Mouse (Mus musculus) adrenal gland, adult (tissue): Measurements from ENCODE around the gene Ppt2.
A peak's percentile ranks its signal among the peaks of the same experiment; 100 is the strongest.

Experiments
- DNase-seq, 2 experiments: peaks; one replicate each; pipeline ENCODE4 v3.0.0; 2022 to 2023; ENCODE audit warnings: low spot score in 1 of 2; ENCODE audit not compliant: inconsistent age in 2 of 2

The Ppt2 gene

DNA sequence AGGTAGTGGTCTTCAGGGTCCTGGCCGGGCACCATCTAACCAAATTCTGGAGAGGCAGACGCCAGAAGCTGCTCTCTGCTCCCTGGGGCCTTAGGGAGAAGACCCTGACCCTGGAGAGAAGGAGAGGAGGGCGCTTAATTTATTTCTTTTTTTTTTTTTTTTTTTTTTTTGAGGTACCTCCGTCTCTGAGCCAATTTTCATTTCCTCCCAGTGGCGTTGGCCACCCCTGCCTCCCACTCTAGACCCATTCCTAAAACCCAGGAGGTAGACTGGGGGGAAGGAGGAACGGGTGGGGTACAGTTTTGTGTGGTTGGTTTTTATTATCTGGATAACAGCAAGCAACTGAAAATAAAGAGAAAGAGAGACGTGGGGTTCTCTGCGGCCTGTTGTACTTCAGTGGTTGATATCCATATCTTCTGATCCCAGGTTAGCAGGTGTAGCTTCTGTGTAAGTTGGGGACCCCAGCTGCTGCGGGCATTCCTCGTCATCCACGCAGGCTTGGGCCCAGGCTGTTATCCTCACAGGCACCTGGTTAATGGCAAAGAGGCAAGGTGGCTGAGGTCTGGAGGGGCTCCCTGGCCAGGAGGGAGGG, 15.2 kb downstream of the Ppt2 start:
- DNase-seq: no peak

DNA sequence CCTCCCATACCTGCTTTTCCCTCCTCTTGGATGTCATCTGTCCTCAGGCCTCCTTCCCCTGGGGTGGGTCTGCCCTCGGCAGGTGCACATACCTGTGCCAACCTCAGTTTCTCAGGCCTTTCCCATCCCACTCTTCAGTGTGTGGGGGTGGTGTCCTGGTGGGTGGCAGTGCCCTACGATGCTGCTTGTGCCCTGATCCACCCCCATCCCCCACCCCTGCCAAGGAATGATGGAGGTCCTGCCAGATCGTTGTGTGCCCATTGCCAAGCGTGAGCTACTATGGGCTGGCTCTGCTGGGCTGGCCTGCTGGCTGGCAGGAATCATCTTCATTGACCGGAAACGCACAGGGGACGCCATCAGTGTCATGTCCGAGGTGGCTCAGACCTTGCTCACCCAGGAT, 17.3 kb downstream of the Ppt2 start:
- DNase-seq: no peak

DNA sequence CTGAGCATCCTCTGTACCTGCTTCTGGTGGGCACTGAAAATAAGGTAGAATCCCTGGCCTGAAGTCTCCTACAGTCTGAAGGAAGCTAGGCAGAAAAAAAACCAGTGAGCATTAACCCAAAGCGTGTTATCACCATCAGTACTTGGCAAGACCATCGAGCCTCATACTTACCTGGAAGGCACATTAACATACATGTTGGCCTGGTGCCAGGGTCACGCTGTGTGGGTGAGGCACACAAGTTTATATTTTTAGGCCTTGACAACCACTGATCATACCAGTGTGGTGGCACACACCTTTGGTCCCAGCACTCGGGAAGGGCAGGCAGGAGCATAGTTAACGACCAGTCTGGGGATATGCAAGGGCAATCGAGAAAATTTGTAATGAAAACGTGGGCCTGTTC, 20.3 kb downstream of the Ppt2 start:
- DNase-seq: peak in 1 of 2 experiments; percentile 24

DNA sequence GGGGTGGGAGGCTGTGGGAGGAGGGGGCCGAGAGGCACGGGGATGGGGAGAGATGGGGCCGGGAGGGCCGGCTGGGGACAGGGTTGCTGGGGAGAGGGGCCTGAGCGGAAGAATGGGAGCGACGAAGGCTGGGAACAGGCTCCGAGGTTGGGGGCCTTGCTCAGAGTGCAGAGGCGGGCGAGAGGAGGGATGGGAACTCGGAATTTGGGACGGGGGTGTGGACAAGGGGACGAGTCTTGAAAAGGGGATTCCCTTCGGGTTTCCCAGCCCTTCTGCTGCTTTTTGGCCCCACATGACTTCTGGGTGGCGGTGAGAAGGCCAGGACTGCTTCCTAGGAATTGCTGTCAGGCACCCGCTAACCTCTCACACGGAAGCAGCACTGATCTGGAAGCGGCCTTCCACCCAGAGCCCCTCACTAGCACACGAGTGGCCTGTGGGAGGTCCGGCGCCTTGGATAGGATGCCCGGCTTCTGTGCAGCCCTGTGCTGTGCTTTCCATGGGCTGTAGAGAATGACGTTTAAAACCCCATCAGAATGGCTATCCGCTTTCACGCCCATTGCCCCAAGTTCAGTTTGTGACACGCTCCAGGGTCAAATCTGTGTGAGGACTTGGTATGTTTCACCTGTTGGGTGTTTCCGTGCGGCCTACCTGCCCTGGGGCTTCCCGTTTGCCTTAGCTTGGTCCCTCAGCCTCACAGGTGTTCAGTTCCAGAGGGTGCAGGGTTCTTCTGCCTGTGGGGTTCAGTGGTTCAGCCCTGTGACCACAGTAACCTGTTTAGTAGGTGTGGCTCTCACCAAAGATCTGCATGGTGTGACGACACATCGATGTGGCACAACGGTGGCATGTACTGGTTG, 21.9 kb downstream of the Ppt2 start:
- peak; percentile 52 to 69 for DNase-seq

DNA sequence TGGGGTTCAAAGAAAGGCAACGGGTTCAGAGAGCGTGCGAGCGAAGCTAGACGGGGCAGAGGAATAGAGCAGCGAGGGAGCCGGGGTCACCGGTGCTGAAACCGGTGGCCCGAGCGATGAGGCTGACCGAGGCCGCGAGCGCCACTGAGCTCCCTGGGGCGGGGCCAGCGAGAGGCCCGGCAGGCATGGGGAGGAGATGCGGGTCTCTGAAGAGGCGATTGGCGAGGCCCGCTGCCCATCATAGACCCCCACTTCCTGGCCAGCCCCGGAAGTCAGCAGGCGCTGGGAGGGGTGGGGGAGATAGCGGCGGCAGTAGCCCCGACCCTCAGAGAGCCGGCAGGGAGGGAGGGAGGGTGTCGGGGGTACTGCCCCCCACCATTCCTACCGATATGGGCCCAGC, 22.7 kb downstream of the Ppt2 start:
- DNase-seq: peak; percentile 98 to 99

DNA sequence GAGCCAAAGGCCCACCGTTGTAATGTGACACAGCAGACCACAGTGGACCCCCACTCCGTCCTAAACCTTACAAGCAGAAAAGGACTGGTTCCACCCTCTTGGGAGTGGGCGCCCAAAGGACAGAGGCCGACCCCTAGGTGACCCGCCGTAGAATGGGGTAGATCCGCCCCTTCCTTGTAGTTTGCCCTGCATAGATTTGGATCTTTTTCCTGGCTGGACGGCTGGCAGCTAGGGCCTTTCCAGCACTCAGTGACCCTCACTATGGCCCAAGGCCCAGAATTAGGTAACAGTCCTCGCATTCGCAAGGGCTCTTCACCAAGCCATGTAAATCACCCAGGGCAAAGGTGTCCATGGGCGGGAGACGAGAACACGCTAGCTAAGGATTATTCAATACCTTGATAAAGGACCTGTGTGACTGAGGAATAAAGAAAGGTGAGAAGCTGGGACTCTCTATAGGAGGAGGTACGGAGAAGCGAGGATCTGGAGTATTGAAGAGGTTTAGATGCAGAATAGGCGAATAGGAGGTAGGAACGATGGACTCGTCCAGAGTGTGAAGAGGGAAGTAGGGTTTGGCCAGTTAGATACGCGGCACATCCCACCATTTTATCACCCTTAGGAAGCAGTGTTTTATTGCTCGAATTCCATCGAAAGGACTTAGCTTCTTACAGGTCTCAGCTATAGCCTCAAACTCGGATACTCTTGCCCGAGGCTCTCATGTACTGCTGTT, 23.6 kb downstream of the Ppt2 start:
- DNase-seq: peak; percentile 82 to 94

DNA sequence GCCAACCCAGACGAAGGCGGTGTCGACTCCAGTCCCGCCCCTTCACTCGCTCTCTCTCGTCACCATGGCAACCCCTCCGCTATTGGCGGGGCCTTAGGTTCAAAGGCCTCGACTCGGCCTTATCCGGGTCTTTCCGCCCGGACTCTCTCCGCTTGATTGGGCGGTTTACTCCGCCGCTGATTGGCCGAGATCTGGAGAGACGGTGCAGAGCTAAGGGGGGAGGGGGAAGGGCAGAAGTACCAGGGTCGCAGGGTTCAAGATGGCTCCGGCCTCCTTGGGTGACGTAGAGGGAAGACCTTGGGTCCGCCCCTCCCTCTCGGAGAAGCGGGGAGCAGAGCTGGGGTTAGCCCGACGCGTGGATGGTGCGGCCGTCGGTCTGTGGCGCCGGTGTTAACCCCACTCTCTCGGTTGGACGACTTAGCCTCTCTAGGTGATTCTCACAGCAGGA, 24.2 kb downstream of the Ppt2 start, which contains the start of gene Agpat1:
Gene Agpat1, plus strand, starts transcription at position 202 of the 448 bp plus-strand sequence.
- DNase-seq: peak; percentile 99

DNA sequence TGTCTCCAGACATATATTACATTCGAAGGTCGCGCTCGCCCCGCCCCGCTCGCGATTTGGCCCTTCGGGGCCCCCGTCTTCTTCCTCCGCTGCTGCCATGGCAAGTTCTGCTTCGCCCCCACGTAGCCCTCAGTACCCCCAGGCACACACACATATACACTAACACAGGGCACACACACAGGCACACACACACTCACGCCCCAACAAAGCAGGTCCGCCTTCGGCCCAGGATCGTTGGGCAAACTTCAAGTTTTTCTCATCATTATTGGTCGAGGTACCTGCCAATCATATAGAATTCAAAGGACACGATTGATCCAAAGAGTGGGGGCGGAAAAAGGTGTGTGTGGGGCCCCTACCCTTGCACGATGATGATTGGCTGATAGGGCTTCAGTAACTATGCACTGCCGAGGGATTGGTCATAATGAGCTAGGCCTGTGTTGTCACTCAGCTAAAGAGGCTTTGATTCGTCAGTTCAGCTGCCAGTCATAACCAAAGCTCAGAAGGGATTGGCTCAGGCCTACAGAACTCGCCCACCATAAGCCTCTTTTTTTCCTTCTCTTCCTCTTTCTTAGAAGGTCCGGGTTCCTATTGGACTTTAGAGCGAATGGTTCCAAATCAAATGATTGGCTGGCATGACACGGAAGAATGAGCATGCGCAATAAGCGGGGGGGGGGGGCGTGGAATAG, 24.8 kb downstream of the Ppt2 start, which contains the start of gene Rnf5:
Gene Rnf5, minus strand, starts transcription at position 316 of the 686 bp plus-strand sequence.
- peak; percentile 98 to 99 for DNase-seq

DNA sequence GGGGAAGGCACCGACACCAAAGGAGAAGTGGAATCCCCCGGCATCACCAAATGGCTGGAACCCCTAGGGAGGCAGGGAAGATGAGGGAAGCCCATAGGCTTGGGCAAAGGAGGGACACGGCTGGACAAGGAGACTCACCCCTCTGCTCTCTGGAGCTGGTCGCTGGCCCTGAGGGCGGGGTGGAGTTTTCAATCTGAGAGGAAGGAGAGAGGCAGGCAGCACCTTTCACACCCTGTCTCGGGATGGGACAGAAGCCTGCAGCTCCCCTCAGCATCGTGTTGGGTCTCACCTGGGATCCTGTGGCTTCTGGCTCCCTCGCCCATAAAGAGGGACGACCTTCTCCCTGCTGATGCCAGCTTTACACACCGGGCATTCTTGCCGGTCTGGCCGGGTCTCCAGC, 26.5 kb downstream of the Ppt2 start:
- peak; percentile 30 to 56 for DNase-seq

DNA sequence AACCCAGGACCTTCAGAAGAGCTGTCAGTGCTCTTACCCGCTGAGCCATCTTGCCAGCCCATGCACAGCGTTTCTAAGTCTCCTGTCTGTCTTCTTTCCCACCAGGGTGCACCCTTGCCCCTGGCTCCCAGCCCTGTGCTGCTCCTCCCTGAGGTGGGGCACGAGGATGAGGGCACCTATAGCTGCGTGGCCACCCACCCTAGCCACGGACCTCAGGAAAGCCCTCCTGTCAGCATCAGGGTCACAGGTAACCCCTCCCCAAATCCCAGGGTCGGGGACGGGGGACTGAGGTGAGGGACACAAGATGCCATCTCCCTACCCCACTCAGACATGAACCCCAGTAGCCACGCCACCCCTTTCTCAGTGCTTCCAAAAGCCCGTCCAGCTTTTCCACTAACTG, 28.4 kb downstream of the Ppt2 start:
- peak; percentile 21 to 43 for DNase-seq

DNA sequence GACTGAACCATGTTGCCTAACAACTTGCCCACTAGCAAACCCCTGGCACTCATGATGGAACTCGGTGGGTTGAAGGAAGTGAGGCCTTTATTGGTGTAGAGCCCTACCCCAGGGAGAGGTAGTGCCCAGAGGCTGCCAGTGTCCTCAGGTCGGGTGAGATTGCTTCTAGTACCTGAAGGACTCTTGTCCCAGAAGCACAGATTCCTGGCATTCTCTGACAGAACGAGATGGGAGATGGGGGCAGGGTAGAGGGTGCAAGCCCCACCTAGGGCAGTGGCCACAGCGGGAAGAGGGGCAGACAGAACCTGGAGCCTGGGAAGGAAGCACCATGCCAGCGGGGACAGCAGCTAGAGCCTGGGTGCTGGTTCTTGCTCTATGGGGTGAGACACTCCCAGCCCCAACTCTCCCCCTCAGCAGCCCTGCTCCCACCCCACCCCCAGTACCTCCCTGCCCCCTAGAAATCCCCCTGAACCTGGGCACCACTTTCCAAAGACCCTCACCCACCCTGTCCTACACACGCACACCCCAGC, 30.7 kb downstream of the Ppt2 start, which contains the start of gene Ager:
Gene Ager, plus strand, starts transcription at position 297 of the 530 bp plus-strand sequence.
- DNase-seq: peak in 1 of 2 experiments; percentile 46

DNA sequence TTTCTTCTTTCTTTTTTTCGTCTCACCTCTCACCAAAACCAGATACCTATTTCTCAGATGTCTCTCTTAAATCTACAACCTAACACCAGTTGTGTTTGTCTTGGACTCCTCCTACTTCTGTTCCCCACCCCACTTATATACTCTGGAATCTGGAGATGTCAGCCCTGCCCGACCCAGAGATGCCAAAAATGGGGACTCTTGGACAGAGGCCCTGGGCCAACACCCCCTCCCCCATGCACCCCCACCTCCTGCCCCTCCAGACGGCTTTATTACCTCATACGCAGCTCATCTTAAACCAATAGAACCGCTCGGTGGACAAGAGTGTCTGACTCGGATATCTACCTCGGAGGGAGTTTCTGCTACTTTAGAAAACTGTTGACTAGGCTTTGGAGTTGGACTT, 32.2 kb downstream of the Ppt2 start:
- DNase-seq: no peak

DNA sequence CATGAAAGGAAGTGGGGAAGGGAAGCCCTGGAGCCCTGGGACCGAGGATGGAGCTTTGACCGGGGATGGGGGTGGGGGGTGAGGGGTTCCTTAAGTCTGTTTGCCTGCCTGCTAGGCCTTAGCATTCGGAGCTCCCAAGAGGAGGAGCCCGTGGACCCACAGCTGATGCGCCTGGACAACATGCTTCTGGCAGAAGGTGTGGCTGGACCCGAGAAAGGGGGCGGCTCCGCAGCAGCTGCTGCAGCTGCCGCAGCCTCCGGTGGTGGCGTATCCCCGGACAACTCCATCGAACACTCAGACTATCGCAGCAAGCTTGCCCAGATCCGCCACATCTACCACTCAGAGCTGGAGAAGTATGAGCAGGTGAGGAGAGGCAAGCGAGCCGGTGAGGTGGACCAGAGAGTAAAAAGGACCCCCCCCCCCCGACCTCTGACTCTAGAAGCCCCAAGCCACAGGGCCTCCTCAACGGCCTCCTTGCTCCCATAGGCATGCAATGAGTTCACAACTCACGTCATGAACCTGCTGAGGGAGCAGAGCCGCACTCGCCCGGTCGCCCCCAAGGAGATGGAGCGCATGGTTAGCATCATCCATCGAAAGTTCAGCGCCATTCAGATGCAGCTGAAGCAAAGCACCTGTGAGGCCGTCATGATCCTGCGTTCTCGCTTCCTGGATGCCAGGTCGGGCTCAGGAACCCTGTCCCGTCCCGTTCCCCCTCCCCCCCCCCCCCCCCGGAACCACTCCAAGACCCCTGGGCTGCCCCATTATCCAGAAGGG, 34.4 kb downstream of the Ppt2 start:
- DNase-seq: peak; percentile 34 to 54

DNA sequence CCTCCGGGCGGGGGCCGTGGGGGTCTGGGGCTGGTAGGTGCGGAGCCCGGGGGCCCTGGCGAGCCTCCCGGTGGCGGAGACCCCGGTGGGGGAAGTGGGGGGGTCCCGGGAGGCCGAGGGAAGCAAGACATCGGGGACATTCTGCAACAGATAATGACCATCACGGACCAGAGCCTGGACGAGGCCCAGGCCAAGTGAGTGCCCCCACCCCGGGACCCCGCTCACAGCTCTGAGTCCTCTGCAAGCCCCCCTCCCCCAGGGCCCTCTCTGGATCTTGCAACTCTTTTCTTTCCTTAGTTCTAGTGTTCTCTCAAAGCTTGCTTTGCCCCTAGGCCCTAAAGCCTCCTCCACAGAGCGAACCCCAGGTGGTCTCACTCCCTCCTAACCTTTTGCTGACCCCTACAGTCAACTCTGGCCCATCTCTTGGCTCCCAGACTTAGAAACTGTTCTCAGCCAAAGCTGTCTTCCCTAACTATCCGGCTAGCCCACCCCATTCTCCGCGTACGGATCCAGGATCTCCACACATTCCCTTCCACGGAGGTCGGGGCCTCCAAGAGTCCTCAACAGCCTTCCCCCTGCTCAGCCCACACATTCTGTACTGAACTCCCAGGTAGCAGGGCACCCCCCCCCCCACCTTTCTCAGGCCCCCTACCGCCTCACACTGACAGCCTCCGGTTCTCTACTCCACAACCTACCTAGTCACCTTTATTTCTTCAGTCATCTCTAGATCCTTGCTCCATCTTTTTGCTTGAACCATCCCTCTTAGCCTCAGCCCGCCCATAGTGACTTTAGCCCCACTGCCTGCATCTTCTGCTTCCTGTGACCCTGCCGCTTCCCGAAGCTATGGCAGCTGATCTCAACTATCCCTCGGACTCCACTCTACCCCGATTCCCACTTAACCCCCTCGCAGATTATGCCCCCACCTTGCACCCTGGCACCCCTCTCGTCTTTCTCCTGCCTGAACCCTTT, 35.4 kb downstream of the Ppt2 start:
- DNase-seq: peak; percentile 56 to 78

DNA sequence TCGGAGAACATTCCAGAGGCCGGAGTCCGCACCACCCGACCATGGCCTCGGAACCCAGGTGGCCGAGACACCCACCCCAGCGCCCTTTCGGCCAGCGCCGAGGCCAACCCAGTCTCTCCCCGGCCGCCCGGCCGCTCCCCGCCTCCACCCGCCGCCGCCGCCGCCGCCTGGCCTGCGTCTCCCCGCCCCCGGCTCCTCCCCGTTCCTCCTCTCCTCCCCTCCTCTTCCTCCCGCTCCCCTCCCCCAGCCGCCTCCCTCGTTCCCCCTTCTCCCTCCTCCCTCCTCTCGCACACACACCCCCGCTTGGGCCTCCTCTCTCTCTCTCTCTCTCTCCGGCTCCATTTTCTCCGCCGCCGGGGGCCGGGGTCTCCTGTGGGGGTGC, 36.3 kb downstream of the Ppt2 start:
- DNase-seq: peak; percentile 92 to 96

DNA sequence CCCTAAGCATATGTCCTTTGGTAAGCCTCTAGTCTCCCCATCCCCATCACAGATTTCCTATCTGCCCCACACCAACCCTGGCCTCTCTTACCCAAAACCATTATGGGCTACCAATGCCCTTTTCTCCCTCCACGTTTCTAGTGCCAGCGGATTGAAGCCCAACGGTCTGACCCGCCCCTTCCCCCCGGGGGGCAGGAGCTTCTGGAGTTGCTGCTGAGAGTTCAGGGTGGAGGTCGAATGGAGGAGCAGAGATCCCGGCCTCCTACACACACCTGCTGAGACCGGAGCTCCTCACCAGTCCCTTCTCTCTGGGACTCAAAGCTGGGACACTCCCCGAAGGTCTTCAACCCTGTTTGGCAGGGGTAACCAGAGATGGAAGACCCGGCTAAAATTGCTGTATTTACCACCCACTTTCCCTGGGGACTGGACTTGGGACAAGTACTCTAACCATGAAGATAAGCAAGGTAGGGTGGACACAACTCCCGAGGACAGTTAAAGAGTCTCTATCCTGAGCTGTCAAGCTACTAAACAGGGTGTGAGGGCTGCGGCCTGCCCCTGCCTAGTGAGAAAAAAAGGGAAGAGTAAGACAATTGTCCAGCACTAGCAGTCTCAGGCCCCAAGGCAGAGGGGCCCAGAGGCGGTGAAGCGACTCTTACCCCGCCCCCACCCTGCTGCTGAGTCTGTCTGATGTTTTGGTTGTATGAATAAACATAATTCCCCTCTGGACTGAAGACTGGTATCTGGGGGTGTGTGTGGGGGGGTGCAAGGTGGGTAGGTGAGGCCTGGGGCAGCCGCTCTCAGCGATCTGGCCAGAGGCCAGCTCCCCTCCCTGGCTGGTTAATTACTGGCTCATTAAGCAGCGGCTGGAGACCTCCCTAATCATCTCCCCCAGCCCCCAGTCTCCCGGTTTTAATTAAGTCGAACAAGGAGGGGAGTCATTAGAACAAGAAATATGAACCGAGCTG, 37.0 kb downstream of the Ppt2 start, which contains the start of gene Pbx2:
Gene Pbx2, plus strand, starts transcription at position 238 of the 965 bp plus-strand sequence.
- DNase-seq: peak; percentile 37 to 72
